Mouse (Mus musculus) neural tube, embryonic 14.5 days (tissue): Measurements from ENCODE around the gene 1700021F05Rik. TPM values are rescaled to one million over a fixed set of nuclear protein-coding genes. Genes with fewer than 3 reads are reported as not detected.

Experiments used
- ATAC-seq: fragments of 200-750 bp; cut with Nextera tagmentation; 2 replicates; pipeline ENCODE4 v1.8.0; 2017; ENCODE audit warnings: low read depth, mild to moderate bottlenecking, moderate TSS enrichment, moderate library complexity
- H3K27ac ChIP-seq: fragments of 300-500 bp; sonication (generic); 2 replicates; pipeline ENCODE4 v1.5.1; 2014; ENCODE audit warnings: low read depth, mild to moderate bottlenecking, control low read depth, low read length, moderate library complexity, mixed read lengths
- H3K27me3 ChIP-seq: fragments of 300-500 bp; sonication (generic); 2 replicates; pipeline ENCODE4 v1.6.1; 2014; ENCODE audit warnings: low read length; ENCODE audit not compliant: control insufficient read depth, insufficient read depth
- H3K36me3 ChIP-seq: fragments of 300-500 bp; sonication (generic); 2 replicates; pipeline ENCODE4 v1.6.1; 2014; ENCODE audit warnings: low read length, mixed read lengths; ENCODE audit not compliant: control insufficient read depth, insufficient read depth
- H3K4me1 ChIP-seq: fragments of 300-500 bp; sonication (generic); 2 replicates; pipeline ENCODE4 v1.6.1; 2014; ENCODE audit warnings: low read length; ENCODE audit not compliant: control insufficient read depth, insufficient read depth
- H3K4me2 ChIP-seq: fragments of 300-500 bp; sonication (generic); 2 replicates; pipeline ENCODE4 v1.6.1; 2014; ENCODE audit warnings: mild to moderate bottlenecking, low read depth, low read length, control low read depth
- H3K4me3 ChIP-seq: fragments of 300-500 bp; sonication (generic); 2 replicates; pipeline ENCODE4 v1.5.1; 2014; ENCODE audit warnings: low read depth, low read length, control low read depth, mixed read lengths
- H3K9ac ChIP-seq: fragments of 300-500 bp; sonication (generic); replicated peaks from 2 replicates; pipeline ENCODE4 v1.6.1; 2014; ENCODE audit warnings: low read depth, mild to moderate bottlenecking, control low read depth, low read length, mixed read lengths
- H3K9me3 ChIP-seq: fragments of 300-500 bp; sonication (generic); 2 replicates; pipeline ENCODE4 v1.6.1; 2016; ENCODE audit warnings: low read length; ENCODE audit not compliant: control insufficient read depth
- WGBS: fragments of 180-500 bp; shearing (Covaris S2); extraction: QIAGEN DNeasy Blood & Tissue Kit; methylation state at CpG from one replicate; pipeline ENCODE4 v1.1.7; 2014; 5-methylcytosine and 5-hydroxymethylcytosine counted together
- polyA plus RNA-seq: library from polyadenylated mRNA; unstranded; fragments of >200 nt; fragmentation: Nextera tagmentation; extraction: Ambion mirVana; gene quantifications from 2 replicates; pipeline ENCODE4 v1.2.1, GENCODE M21; 2014

The 1700021F05Rik gene
- polyA plus RNA-seq, 1 experiment from 2014 or later, result 76.5 TPM

- Histone ChIP-seq H3K27me3 (no peaks in the 10 kb centered on the region), H3K36me3 (no peaks in the 10 kb centered on the region), H3K4me2 (no peak overlapping the region), H3K27ac (no peak overlapping the region), H3K4me3 (no peak overlapping the region), H3K9me3 (no peaks in the 10 kb centered on the region), H3K4me1 (no peaks in the 10 kb centered on the region), H3K9ac (no peak overlapping the region)
- no peak for ATAC-seq
- 100% methylated on average over 2 of the region's 2 CpGs for WGBS
These were observed 20.8 kb downstream of the 1700021F05Rik start for GRCm38 (mm10) chr10:43519977-43520376.

- H3K9ac ChIP-seq, result no peak overlapping the region
- ATAC-seq, result no peak
- H3K4me3 ChIP-seq, result no peak overlapping the region
- no peak overlapping the region for H3K4me2 ChIP-seq
- H3K36me3 ChIP-seq, result peaks cover 4% of the 10 kb centered on the region; the same call in 1 of the 2 replicates
- no peaks in the 10 kb centered on the region for H3K9me3 ChIP-seq
- no peaks in the 10 kb centered on the region for H3K4me1 ChIP-seq
- 76% methylated on average over 12 of the region's 13 CpGs for WGBS
- no peak overlapping the region for H3K27ac ChIP-seq
- no peaks in the 10 kb centered on the region for H3K27me3 ChIP-seq
These were observed 22.4 kb downstream of the 1700021F05Rik start for GRCm38 (mm10) chr10:43518368-43518767.

- H3K4me1 ChIP-seq, result no peaks in the 10 kb centered on the region
- no peak overlapping the region for H3K4me3 ChIP-seq
- H3K27me3 ChIP-seq, result no peaks in the 10 kb centered on the region
- no peaks in the 10 kb centered on the region for H3K9me3 ChIP-seq
- H3K27ac ChIP-seq, result no peak overlapping the region
- no peak for ATAC-seq
- WGBS, result 66% methylated on average over 4 of the region's 4 CpGs
- no peak overlapping the region for H3K9ac ChIP-seq
- H3K36me3 ChIP-seq, result peaks cover 4% of the 10 kb centered on the region; the same call in 1 of the 2 replicates
- H3K4me2 ChIP-seq, result no peak overlapping the region
These were observed 23.0 kb downstream of the 1700021F05Rik start for GRCm38 (mm10) chr10:43517836-43518235.

DNA sequence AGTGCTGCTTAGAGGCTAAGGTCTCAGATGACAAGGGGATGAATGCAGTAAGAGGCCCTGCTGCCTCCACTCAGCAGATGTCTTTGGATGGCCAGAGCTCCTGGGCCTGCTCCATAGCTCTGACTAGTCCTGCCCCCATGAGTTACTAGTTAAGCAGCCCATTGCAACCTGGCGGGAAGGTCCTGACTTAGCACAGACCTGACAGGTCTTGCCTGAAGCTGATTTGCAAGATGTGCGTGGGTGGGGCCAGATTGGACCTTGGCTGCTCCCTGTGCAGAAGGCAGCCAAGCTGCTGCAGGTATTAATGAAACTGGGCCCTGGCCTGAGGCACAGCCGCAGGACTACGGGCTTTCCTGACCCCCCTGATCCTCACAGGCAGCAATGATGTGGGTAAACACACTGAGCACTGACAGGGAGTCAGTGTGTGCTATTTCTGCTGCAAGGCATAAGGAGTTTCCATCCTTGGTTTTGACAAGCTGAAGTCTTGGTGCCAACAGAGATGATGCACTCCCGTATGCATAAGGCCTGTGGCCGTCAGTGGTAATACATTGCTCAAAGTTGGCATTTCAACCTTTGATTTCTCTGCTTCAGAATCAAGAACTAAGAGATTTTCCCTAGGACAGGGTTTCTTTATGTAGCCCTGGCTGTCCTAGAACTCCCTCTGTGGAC lies 23.7 kb downstream of the 1700021F05Rik start:
- no peak; the same call in 1 of the 2 replicates for ATAC-seq
- no peak overlapping the region for H3K9ac ChIP-seq
- no peaks in the 10 kb centered on the region for H3K27me3 ChIP-seq
- H3K4me3 ChIP-seq, result no peak overlapping the region
- no peaks in the 10 kb centered on the region for H3K4me1 ChIP-seq
- 84% methylated on average over 6 of the region's 6 CpGs for WGBS
- H3K9me3 ChIP-seq, result no peaks in the 10 kb centered on the region
- no peak overlapping the region for H3K27ac ChIP-seq
- peaks cover 4% of the 10 kb centered on the region; the same call in 1 of the 2 replicates for H3K36me3 ChIP-seq
- H3K4me2 ChIP-seq, result no peak overlapping the region

- no peaks in the 10 kb centered on the region for H3K27me3 ChIP-seq
- no peaks in the 10 kb centered on the region for H3K4me1 ChIP-seq
- H3K9ac ChIP-seq, result no peak overlapping the region
- no peak overlapping the region for H3K27ac ChIP-seq
- ATAC-seq, result no peak
- H3K4me3 ChIP-seq, result no peak overlapping the region
- peaks cover 19% of the 10 kb centered on the region for H3K36me3 ChIP-seq
- no peaks in the 10 kb centered on the region for H3K9me3 ChIP-seq
- 94% methylated on average over 10 of the region's 10 CpGs for WGBS
- H3K4me2 ChIP-seq, result no peak overlapping the region
These were observed 27.8 kb downstream of the 1700021F05Rik start for GRCm38 (mm10) chr10:43512976-43513375.

GRCm38 (mm10) chr10:43509228-43509627 lies 31.6 kb downstream of the 1700021F05Rik start:
- 97% methylated on average over 7 of the region's 7 CpGs for WGBS

DNA sequence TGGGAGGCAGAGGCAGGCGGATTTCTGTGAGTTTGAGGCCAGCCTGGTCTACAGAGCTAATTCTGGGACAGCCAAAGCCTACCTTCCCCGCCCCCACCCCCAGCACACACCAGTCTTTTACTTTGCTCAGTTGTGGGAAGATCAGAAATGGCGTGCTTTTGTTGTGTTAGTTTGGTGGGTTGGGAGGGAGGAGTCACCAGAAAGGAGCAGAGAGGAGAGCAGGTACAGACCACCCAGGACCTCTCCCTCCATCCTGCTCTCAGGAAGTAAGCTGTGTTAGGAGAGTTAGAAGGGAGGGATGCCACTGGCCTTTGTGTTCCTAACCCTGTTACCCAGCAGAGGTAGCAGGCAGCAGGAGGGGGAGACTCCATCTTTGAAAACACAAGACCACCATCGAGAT lies 33.7 kb downstream of the 1700021F05Rik start:
- H3K36me3 ChIP-seq, result peaks cover 15% of the 10 kb centered on the region

More at GRCm38 (mm10) chr10:43509228-43509627, 31.6 kb downstream of the 1700021F05Rik start:
- no peak for ATAC-seq
- Histone ChIP-seq H3K4me1 (no peaks in the 10 kb centered on the region), H3K4me2 (no peak overlapping the region), H3K9me3 (no peaks in the 10 kb centered on the region), H3K4me3 (no peak overlapping the region), H3K27ac (no peak overlapping the region), H3K36me3 (peaks cover 19% of the 10 kb centered on the region), H3K27me3 (no peaks in the 10 kb centered on the region), H3K9ac (no peak overlapping the region)

GRCm38 (mm10) chr10:43504291-43504690 lies 36.5 kb downstream of the 1700021F05Rik start:
- WGBS, result 94% methylated on average over 1 of the region's 1 CpGs
- no peak overlapping the region for H3K4me3 ChIP-seq
- H3K4me1 ChIP-seq, result no peaks in the 10 kb centered on the region
- no peaks in the 10 kb centered on the region for H3K27me3 ChIP-seq
- no peak for ATAC-seq
- H3K27ac ChIP-seq, result no peak overlapping the region
- no peaks in the 10 kb centered on the region; the same call in 1 of the 2 replicates for H3K36me3 ChIP-seq
- no peaks in the 10 kb centered on the region for H3K9me3 ChIP-seq
- H3K9ac ChIP-seq, result no peak overlapping the region
- H3K4me2 ChIP-seq, result no peak overlapping the region

More for the DNA sequence above, 33.7 kb downstream of the 1700021F05Rik start:
- Histone ChIP-seq H3K4me1 (no peaks in the 10 kb centered on the region), H3K4me3 (no peak overlapping the region), H3K9me3 (no peaks in the 10 kb centered on the region), H3K4me2 (no peak overlapping the region), H3K9ac (no peak overlapping the region), H3K27ac (no peak overlapping the region), H3K27me3 (no peaks in the 10 kb centered on the region)
- ATAC-seq, result no peak
- 81% methylated on average over 4 of the region's 4 CpGs for WGBS

- Histone ChIP-seq H3K27me3 (no peaks in the 10 kb centered on the region), H3K4me3 (no peak overlapping the region), H3K4me2 (no peak overlapping the region), H3K9ac (no peak overlapping the region), H3K36me3 (peaks cover 4% of the 10 kb centered on the region; the same call in 1 of the 2 replicates), H3K27ac (no peak overlapping the region), H3K4me1 (no peaks in the 10 kb centered on the region), H3K9me3 (no peaks in the 10 kb centered on the region)
- ATAC-seq, result no peak; the same call in 1 of the 2 replicates
- WGBS, result 87% methylated on average over 4 of the region's 4 CpGs
These were observed 38.2 kb downstream of the 1700021F05Rik start for GRCm38 (mm10) chr10:43502599-43502998.
